Mouse (Mus musculus): ENCODE measurements around the gene Slc40a1. TPM values are rescaled to one million over a fixed set of nuclear protein-coding genes. Genes with fewer than 3 reads are reported as not detected.

The Slc40a1 gene
- total and polyA plus RNA-seq, 3 experiments = not detected

DNA sequence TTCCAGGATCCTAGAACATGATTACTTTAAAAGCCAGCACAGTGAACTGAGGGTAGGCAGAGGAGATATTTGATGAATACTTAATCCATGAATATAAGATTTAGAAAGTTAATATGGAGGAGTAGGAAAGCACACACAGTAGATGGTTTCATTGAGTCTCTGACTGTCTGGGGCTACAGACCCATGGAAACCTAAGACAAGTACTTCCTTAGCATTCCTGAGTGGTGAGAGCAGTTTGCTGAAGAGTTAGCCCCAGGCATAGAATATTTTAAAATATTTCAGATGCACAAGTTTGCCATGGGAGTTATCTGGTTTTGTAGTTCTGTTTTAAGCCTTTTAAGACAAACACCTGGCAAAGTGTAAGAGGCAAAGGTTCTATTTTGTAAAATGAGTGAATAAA is 65.2 kb downstream of the Slc40a1 start:
- Histone ChIP-seq H3K9me3 (replicated peaks; ENCODE audit: low read length) (peaks cover 2% of the 10 kb centered on the region), H3K4me1 (ENCODE audit: control insufficient read depth in 1 of 2, insufficient read depth in 2 of 2) (peaks cover 0 to 32% of the 10 kb centered on the region in 2 experiments; a peak in 2 of 4 replicates), H3K27me3 (replicated peaks) (no peaks in the 10 kb centered on the region), H3K27ac (ENCODE audit: insufficient read depth, low read depth) (no peak overlapping the region), H3K36me3 (replicated peaks in 1 of 2; ENCODE audit: control insufficient read depth in 1 of 2, insufficient read depth in 1 of 2, low read length in 1 of 2) (no peaks in the 10 kb centered on the region), H3K9ac (ENCODE audit: insufficient read depth, low read depth) (no peak overlapping the region), H3K4me2 (ENCODE audit: insufficient read depth, low read depth, poor library complexity, severe bottlenecking) (no peak overlapping the region), H3K79me2 (replicated peaks; ENCODE audit: control insufficient read depth, extremely low read depth, insufficient read depth, poor library complexity, severe bottlenecking) (no peaks in the 10 kb centered on the region), H3K4me3 (replicated peaks in 1 of 3; ENCODE audit: low read depth in 2 of 3, low read length in 2 of 3, poor library complexity in 1 of 3) (no peak overlapping the region)
- TF ChIP-seq HCFC1 (IDR thresholded peaks at IDR 0.05; ENCODE audit: low read depth, low read length) (no peak), ETS1 (conservative IDR thresholded peaks at IDR 0.05; ENCODE audit: low read depth, low read length) (no peak), SIN3A (IDR thresholded peaks at IDR 0.05; ENCODE audit: low read length) (no peak), POLR2A (IDR thresholded peaks at IDR 0.05; ENCODE audit: low read depth, low read length) (no peak), JUND (conservative IDR thresholded peaks at IDR 0.05; ENCODE audit: low read depth, low read length) (no peak), ZMIZ1 (IDR thresholded peaks at IDR 0.05; ENCODE audit: low read depth, low read length) (no peak), RAD21 (IDR thresholded peaks at IDR 0.05; ENCODE audit: low read depth, low read length) (no peak), USF1 (IDR thresholded peaks at IDR 0.05; ENCODE audit: low read depth, low read length) (no peak), RCOR1 (conservative IDR thresholded peaks at IDR 0.05; ENCODE audit: low read depth, low read length) (no peak), GABPA (IDR thresholded peaks at IDR 0.05; ENCODE audit: insufficient replicate concordance, low read depth, low read length) (no peak), EP300 (IDR thresholded peaks at IDR 0.05; ENCODE audit: low read length) (no peak), NRF1 (IDR thresholded peaks at IDR 0.05; ENCODE audit: low read depth, low read length) (no peak), JUN (IDR thresholded peaks at IDR 0.05; ENCODE audit: insufficient read depth, low read depth, low read length) (no peak)
- no peak for DNase-seq (ENCODE audit: extremely low read depth)
- dilution Hi-C loops (cut with MboI; ENCODE audit: extremely low pct_ligation_motif_present, extremely low pct_unique_long_range_greater_than_20kb, low sequenced_read_pairs) (no loop called here), in situ Hi-C loops (cut with MboI; ENCODE audit: low pct_ligation_motif_present, low pct_unique_long_range_greater_than_20kb, low sequenced_read_pairs) (no loop called here)

DNA sequence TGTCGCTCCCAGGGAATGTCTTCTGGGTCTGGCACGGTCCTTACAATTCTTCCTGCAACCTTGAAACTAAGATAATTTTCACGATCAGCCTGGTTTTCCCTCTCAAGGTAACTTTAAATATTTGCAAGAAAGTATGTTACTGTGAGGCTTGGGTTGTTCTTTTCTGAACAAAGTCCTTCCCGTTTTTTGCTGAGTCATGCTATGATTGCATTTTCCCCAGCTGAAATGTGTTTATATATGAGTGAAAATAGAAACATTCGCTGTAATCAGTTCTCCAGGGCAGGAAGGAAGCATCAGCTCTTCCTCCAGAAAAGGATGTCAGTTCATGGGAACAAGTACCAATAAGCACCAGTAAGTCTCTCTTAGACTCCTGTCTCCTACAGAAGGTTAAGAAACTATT is 66.0 kb downstream of the Slc40a1 start:
- peaks cover 0 to 24% of the 10 kb centered on the region in 2 experiments; a peak in 2 of 4 replicates for H3K4me1 ChIP-seq (ENCODE audit: control insufficient read depth in 1 of 2, insufficient read depth in 2 of 2)
- TF ChIP-seq USF2 (conservative IDR thresholded peaks at IDR 0.05; ENCODE audit: low read depth, low read length) = no peak
- TF ChIP-seq USF1 (IDR thresholded peaks at IDR 0.05; ENCODE audit: low read depth, low read length) = no peak
- TF ChIP-seq ZC3H11A (IDR thresholded peaks at IDR 0.05; ENCODE audit: low read depth, low read length) = no peak
- peak; percentile 90 for TF ChIP-seq MAFK (IDR thresholded peaks at IDR 0.05; ENCODE audit: insufficient replicate concordance, low read length)
- no peak overlapping the region for H3K9ac ChIP-seq (ENCODE audit: insufficient read depth, low read depth)
- no peaks in the 10 kb centered on the region for H3K27me3 ChIP-seq (replicated peaks)
- DNase-seq (ENCODE audit: extremely low read depth) = no peak
- H3K9me3 ChIP-seq (replicated peaks; ENCODE audit: low read length) = peaks cover 2% of the 10 kb centered on the region
- H3K27ac ChIP-seq (ENCODE audit: insufficient read depth, low read depth) = no peak overlapping the region
- in situ Hi-C loops (cut with MboI; ENCODE audit: low pct_ligation_motif_present, low pct_unique_long_range_greater_than_20kb, low sequenced_read_pairs) (no loop called here), dilution Hi-C loops (cut with MboI; ENCODE audit: extremely low pct_ligation_motif_present, extremely low pct_unique_long_range_greater_than_20kb, low sequenced_read_pairs) (no loop called here)
- H3K4me3 ChIP-seq (replicated peaks in 1 of 3; ENCODE audit: low read depth in 2 of 3, low read length in 2 of 3, poor library complexity in 1 of 3) = no peak overlapping the region
- H3K79me2 ChIP-seq (replicated peaks; ENCODE audit: control insufficient read depth, extremely low read depth, insufficient read depth, poor library complexity, severe bottlenecking) = no peaks in the 10 kb centered on the region
- no peaks in the 10 kb centered on the region for H3K36me3 ChIP-seq (replicated peaks in 1 of 2; ENCODE audit: control insufficient read depth in 1 of 2, insufficient read depth in 1 of 2, low read length in 1 of 2)
- no peak overlapping the region; the same call in 1 of the 2 replicates for H3K4me2 ChIP-seq (ENCODE audit: insufficient read depth, low read depth, poor library complexity, severe bottlenecking)

Other genes starting within 250 kb of the Slc40a1 start
- gene Wdr75, start 131.4 kb downstream of the Slc40a1 start, total RNA-seq (2012; rRNA removed) = 127 and 141 TPM in 2 replicates
- 197 and 204 TPM in 2 replicates for gene Wdr75, start 131.4 kb downstream of the Slc40a1 start, total RNA-seq (2014; rRNA removed)
- gene Wdr75, start 131.4 kb downstream of the Slc40a1 start, polyA plus RNA-seq (2012; ENCODE audit: insufficient read length, low read depth) = 208 and 236 TPM in 2 replicates
- gene Gm5269, start 36.2 kb downstream of the Slc40a1 start, total RNA-seq (2012; rRNA removed) = not detected in 2 replicates
- gene Gm5269, start 36.2 kb downstream of the Slc40a1 start, total RNA-seq (2014; rRNA removed) = not detected in 2 replicates
- gene Gm5269, start 36.2 kb downstream of the Slc40a1 start, polyA plus RNA-seq (2012; ENCODE audit: insufficient read length, low read depth) = 1.00 and 2.2 TPM in 2 replicates
- gene Dnah7b, start 139.8 kb upstream of the Slc40a1 start, total RNA-seq (2012; rRNA removed) = not detected in 2 replicates
- not detected in 2 replicates for gene Dnah7b, start 139.8 kb upstream of the Slc40a1 start, total RNA-seq (2014; rRNA removed)
- gene Dnah7b, start 139.8 kb upstream of the Slc40a1 start, polyA plus RNA-seq (2012; ENCODE audit: insufficient read length, low read depth) = not detected in 2 replicates

Measured in CH12.LX (cell line).